Mouse (Mus musculus) hindbrain, embryonic 16.5 days (tissue): ENCODE results near the gene Gm609. TPM values are rescaled to one million over a fixed set of nuclear protein-coding genes. Genes with fewer than 3 reads are reported as not detected.
A peak's percentile ranks its signal among the peaks of the same experiment; 100 is the strongest.
"Not testable (repeated sequence)": the region's sequence is repeated elsewhere in the genome, so short reads cannot be mapped to it uniquely, and the experiment has no call there.

ENCODE experiments used
- ATAC-seq: fragments of 200-750 bp; cut with Nextera tagmentation; 2 replicates; pipeline ENCODE4 v1.8.0; 2017; ENCODE audit warnings: moderate TSS enrichment, moderate library complexity
- H3K27ac ChIP-seq: fragments of 300-500 bp; sonication (generic); 2 replicates; pipeline ENCODE4 v1.5.1; 2014; ENCODE audit warnings: low read depth, mild to moderate bottlenecking, control low read depth, low read length, moderate library complexity
- H3K27me3 ChIP-seq: fragments of 300-500 bp; sonication (generic); replicated peaks from 2 replicates; pipeline ENCODE4 v1.6.1; 2014; ENCODE audit warnings: low read length; ENCODE audit not compliant: control insufficient read depth, insufficient read depth
- H3K36me3 ChIP-seq: fragments of 300-500 bp; sonication (generic); 2 replicates; pipeline ENCODE4 v1.6.1; 2014; ENCODE audit warnings: mild to moderate bottlenecking, low read length, moderate library complexity, mixed read lengths; ENCODE audit not compliant: control insufficient read depth, insufficient read depth
- H3K4me1 ChIP-seq: fragments of 300-500 bp; sonication (generic); 2 replicates; pipeline ENCODE4 v1.6.1; 2014; ENCODE audit warnings: low read depth, low read length; ENCODE audit not compliant: control insufficient read depth, insufficient read depth
- H3K4me2 ChIP-seq: fragments of 300-500 bp; sonication (generic); 2 replicates; pipeline ENCODE4 v1.6.1; 2014; ENCODE audit warnings: mild to moderate bottlenecking, low read length, control low read depth, moderate library complexity
- H3K4me3 ChIP-seq: fragments of 300-500 bp; sonication (generic); 2 replicates; pipeline ENCODE4 v1.5.1; 2014; ENCODE audit warnings: mild to moderate bottlenecking, low read length, control low read depth, moderate library complexity
- H3K9ac ChIP-seq: fragments of 300-500 bp; sonication (generic); 2 replicates; pipeline ENCODE4 v1.6.1; 2014; ENCODE audit warnings: low read depth, mild to moderate bottlenecking, control low read depth, low read length, moderate library complexity
- H3K9me3 ChIP-seq: fragments of 300-500 bp; sonication (generic); 2 replicates; pipeline ENCODE4 v1.6.1; 2014; ENCODE audit warnings: mild to moderate bottlenecking, low read length, moderate library complexity; ENCODE audit not compliant: control insufficient read depth
- WGBS: fragments of 180-500 bp; shearing (Covaris S2); extraction: QIAGEN DNeasy Blood & Tissue Kit; methylation state at CpG from one replicate; pipeline ENCODE4 v1.1.7; 2014; 5-methylcytosine and 5-hydroxymethylcytosine counted together
- polyA plus RNA-seq: library from polyadenylated mRNA; unstranded; fragments of >200 nt; fragmentation: Nextera tagmentation; extraction: Ambion mirVana; gene quantifications from 2 replicates; pipeline ENCODE4 v1.2.1, GENCODE M21; 2015

Gene Gm609
- polyA plus RNA-seq, 1 experiment from 2014 or later = not detected

DNA sequence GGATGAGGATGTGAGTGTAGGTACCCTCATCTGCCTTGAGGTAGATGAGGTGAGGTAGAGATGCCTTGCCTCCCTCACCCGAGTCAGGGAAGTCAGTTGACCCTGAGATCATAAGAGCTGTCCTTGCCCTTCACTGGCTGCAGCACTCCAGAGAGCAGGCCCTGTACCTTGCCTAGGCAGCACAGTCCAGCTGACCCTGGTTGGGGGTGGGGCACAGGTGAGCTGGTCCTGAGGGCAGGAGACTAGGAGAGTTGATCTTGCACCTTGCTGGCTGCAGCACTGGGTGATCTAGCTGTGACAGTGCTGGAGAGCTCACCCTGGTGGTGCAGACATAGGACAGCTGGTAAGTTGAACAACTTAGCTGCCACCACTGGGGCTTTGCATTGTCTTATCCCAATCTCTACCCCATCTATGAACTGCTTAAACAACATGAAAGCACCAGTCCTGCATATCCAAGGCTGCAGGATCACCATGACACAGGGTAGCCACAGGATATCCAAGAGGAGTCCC lies 55.5 kb downstream of the Gm609 start:
- Histone ChIP-seq H3K9ac (no peak overlapping the region), H3K4me2 (no peak overlapping the region), H3K36me3 (no peaks in the 10 kb centered on the region), H3K4me1 (no peaks in the 10 kb centered on the region), H3K27ac (no peak overlapping the region), H3K4me3 (no peak overlapping the region), H3K9me3 (no peaks in the 10 kb centered on the region), H3K27me3 (no peaks in the 10 kb centered on the region)
- WGBS = 92% methylated on average over 1 of the region's 1 CpGs
- no peak for ATAC-seq

DNA sequence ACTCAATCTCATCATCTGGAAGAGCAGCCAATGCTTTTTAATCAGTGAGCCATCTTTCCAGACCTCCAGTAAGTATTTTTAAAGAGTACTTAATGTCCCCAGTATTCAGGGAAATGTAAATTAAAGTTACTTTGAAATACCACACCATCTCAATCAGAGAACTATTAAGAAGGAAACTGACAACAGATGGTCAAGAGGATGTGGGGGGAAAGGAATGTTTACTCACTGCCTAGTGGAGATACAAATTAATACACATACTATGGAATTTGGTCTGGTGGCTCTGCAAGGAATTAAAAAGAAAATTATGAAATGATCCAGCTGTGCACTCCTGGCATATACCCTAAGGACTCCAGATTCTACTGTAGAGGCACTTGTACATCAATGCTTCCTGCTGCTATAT lies 57.2 kb downstream of the Gm609 start:
- no peaks in the 10 kb centered on the region for H3K9me3 ChIP-seq
- no peak overlapping the region for H3K4me3 ChIP-seq
- no peak overlapping the region for H3K9ac ChIP-seq
- no peak overlapping the region for H3K4me2 ChIP-seq
- H3K27ac ChIP-seq = no peak overlapping the region
- no peaks in the 10 kb centered on the region for H3K4me1 ChIP-seq
- H3K36me3 ChIP-seq = no peaks in the 10 kb centered on the region
- H3K27me3 ChIP-seq = no peaks in the 10 kb centered on the region
- no peak for ATAC-seq

DNA sequence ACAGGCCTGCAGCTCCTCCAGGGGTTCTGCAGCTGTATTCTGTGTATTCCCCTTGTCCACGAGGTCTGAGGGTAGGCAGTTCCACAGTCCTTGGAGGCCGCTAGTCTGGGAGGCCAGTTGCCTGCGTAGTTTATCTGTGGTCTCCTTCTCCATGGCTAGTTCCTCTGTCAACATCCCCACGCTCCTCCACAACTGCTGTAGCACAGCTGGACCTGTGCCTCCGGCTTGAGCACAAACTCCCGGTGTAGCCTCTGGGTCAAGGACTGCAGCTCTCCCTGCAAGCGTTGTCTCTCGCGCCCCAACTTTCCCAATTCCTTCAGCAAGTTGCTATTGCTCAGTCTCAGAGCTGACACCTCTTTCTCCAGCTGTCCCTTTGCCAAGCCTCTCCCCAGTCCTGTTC lies 65.1 kb downstream of the Gm609 start:
- ATAC-seq = no peak
- WGBS = 95% methylated on average over 9 of the region's 9 CpGs
- Histone ChIP-seq H3K4me3 (no peak overlapping the region), H3K4me1 (no peaks in the 10 kb centered on the region), H3K36me3 (no peaks in the 10 kb centered on the region), H3K27me3 (no peaks in the 10 kb centered on the region), H3K27ac (no peak overlapping the region), H3K9ac (no peak overlapping the region), H3K9me3 (no peaks in the 10 kb centered on the region), H3K4me2 (no peak overlapping the region)

DNA sequence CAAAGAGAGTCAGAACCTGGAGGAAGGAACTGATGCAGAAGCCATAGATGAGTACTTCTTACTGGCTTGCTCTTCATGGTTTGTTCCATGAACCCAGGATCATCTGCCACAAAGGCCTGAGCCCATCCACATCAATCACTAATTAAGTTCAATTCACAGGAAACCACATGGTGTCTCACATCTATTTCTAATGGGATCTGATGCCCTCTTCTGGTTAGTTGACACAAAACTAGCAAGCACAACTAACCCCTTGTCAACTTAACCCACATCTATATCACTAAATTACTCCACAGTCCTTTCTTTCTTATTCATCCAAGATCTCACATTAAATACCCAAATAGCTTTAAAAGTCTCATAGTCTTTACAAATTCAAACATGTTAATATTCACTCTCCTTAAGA lies 79.3 kb downstream of the Gm609 start:
- Histone ChIP-seq H3K27me3 (no peaks in the 10 kb centered on the region), H3K27ac (no peak overlapping the region), H3K4me2 (no peak overlapping the region), H3K9ac (no peak overlapping the region), H3K4me3 (no peak overlapping the region), H3K9me3 (no peaks in the 10 kb centered on the region), H3K36me3 (no peaks in the 10 kb centered on the region), H3K4me1 (no peaks in the 10 kb centered on the region)
- ATAC-seq = no peak

DNA sequence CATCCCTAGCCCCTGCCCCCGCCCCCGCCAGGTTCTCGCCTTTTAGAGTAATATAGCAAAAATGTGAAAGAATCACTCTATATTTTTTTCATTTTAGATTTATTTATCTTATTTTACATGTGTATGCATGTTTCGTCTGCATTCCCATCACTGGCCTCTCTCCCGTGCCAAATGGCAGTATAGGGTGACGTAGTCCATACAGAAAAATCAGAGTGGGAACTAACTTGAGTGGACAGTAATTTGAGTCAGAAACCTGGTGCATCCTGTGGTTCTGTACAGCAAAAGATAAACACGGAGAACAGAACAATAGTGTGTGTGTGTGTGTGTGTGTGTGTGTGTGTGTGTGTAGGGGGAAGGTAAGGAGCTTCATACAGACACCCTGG lies 83.7 kb downstream of the Gm609 start:
- not testable (repeated sequence) for H3K36me3 ChIP-seq, H3K27me3 ChIP-seq, H3K9me3 ChIP-seq, H3K4me1 ChIP-seq
- peak overlapping the region; percentile 94 for H3K27ac ChIP-seq
- ATAC-seq = peak; percentile 77
- H3K9ac ChIP-seq = peak overlapping the region; percentile 90
- 26% methylated on average over 7 of the region's 7 CpGs for WGBS
- peak overlapping the region; percentile 75 for H3K4me3 ChIP-seq
- H3K4me2 ChIP-seq = peak overlapping the region; percentile 58

DNA sequence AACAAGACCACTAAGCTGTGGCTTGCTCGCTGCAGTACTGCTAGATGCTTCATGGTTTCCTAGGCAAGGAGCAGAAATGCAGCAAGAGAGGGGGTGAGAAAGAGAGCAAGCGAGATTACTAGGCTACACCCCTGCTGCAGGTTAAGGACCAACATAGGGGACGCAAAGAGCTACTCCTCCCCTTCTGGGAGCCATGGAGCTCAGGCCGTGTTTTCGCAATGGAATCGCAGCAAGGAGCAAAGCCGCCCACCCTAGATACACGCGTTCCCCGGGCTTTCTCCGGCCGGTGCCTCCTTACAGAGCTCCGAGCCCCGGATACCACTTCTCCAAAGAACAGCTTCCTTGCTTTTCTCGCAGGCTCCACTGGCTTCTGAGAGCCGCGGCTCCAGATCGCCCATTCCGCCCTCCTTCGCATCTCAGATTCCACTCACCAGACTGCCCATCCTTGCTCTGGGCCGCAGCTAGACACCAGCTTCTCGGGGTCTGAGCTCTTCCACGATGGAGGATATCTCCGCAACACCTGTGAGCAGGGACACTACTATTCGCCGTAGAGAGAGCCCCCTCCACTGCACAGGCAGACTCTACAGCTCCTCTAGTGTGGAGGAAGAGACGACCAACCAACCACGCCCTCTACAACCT lies 84.2 kb downstream of the Gm609 start, which contains the start of gene Cd200:
TSS of gene Cd200 (minus strand) at position 629 of the 639 bp plus-strand sequence.
- H3K9me3 ChIP-seq = no peaks in the 10 kb centered on the region
- WGBS = under 1% methylated on average over 28 of the region's 28 CpGs
- peaks cover 8% of the 10 kb centered on the region for H3K4me1 ChIP-seq
- peak; percentile 99 for ATAC-seq
- H3K4me2 ChIP-seq = peak within 1 kb of the TSS; percentile 58
- peak within 1 kb of the TSS; percentile 94 for H3K27ac ChIP-seq
- H3K9ac ChIP-seq = peak within 1 kb of the TSS; percentile 90
- H3K27me3 ChIP-seq = no peaks in the 10 kb centered on the region
- peak within 1 kb of the TSS; percentile 75 for H3K4me3 ChIP-seq
- no peaks in the 10 kb centered on the region for H3K36me3 ChIP-seq

GRCm38 (mm10) chr16:45407645-45408400 lies 84.9 kb downstream of the Gm609 start:
- peak overlapping the region; percentile 94 for H3K27ac ChIP-seq
- no peak for ATAC-seq
- H3K27me3 ChIP-seq = no peaks in the 10 kb centered on the region
- no peaks in the 10 kb centered on the region for H3K36me3 ChIP-seq
- peak overlapping the region; percentile 58 for H3K4me2 ChIP-seq
- no peaks in the 10 kb centered on the region for H3K9me3 ChIP-seq
- peak overlapping the region; percentile 90 for H3K9ac ChIP-seq
- H3K4me3 ChIP-seq = peak overlapping the region; percentile 75
- 20% methylated on average over 9 of the region's 9 CpGs for WGBS
- H3K4me1 ChIP-seq = peaks cover 8% of the 10 kb centered on the region

GRCm38 (mm10) chr16:45407091-45407490 lies 85.7 kb downstream of the Gm609 start:
- peaks cover 8% of the 10 kb centered on the region for H3K4me1 ChIP-seq
- peak overlapping the region; percentile 94 for H3K27ac ChIP-seq
- ATAC-seq = no peak
- H3K4me2 ChIP-seq = peak overlapping the region; percentile 58
- H3K9ac ChIP-seq = peak overlapping the region; percentile 90
- no peaks in the 10 kb centered on the region for H3K27me3 ChIP-seq
- WGBS = 69% methylated on average over 5 of the region's 5 CpGs
- H3K9me3 ChIP-seq = no peaks in the 10 kb centered on the region
- H3K4me3 ChIP-seq = peak overlapping the region; percentile 75
- no peaks in the 10 kb centered on the region for H3K36me3 ChIP-seq

- Histone ChIP-seq H3K4me1 (peaks cover 8% of the 10 kb centered on the region), H3K4me2 (no peak overlapping the region), H3K9me3 (no peaks in the 10 kb centered on the region), H3K9ac (no peak overlapping the region), H3K27ac (no peak overlapping the region), H3K36me3 (no peaks in the 10 kb centered on the region), H3K27me3 (no peaks in the 10 kb centered on the region), H3K4me3 (no peak overlapping the region)
- 72% methylated on average over 2 of the region's 2 CpGs for WGBS
- no peak for ATAC-seq
Measured at GRCm38 (mm10) chr16:45402951-45403350, 89.8 kb downstream of the Gm609 start.
